Mouse (Mus musculus) forebrain, embryonic 13.5 days (tissue): ENCODE data around the gene Tmem120a. TPM values are rescaled to one million over a fixed set of nuclear protein-coding genes. Genes with fewer than 3 reads are reported as not detected.
A peak's percentile ranks its signal among the peaks of the same experiment; 100 is the strongest.

ENCODE experiments used
- ATAC-seq: fragments of 200-750 bp; cut with Nextera tagmentation; 2 replicates; pipeline ENCODE4 v1.8.0; 2017
- H3K27ac ChIP-seq: fragments of 300-500 bp; sonication (generic); 2 replicates; pipeline ENCODE4 v1.5.1; 2015; ENCODE audit warnings: inconsistent platforms, mild to moderate bottlenecking, moderate library complexity
- H3K27me3 ChIP-seq: fragments of 300-500 bp; sonication (generic); 2 replicates; pipeline ENCODE4 v1.6.1; 2015; ENCODE audit warnings: mild to moderate bottlenecking, inconsistent platforms
- H3K36me3 ChIP-seq: fragments of 300-500 bp; sonication (generic); 2 replicates; pipeline ENCODE4 v1.6.1; 2015; ENCODE audit warnings: mild to moderate bottlenecking, inconsistent platforms; ENCODE audit not compliant: poor library complexity, severe bottlenecking
- H3K4me1 ChIP-seq: fragments of 300-500 bp; sonication (generic); 2 replicates; pipeline ENCODE4 v1.6.1; 2015; ENCODE audit warnings: inconsistent platforms
- H3K4me2 ChIP-seq: fragments of 300-500 bp; sonication (generic); 2 replicates; pipeline ENCODE4 v1.6.1; 2015; ENCODE audit warnings: inconsistent platforms, mild to moderate bottlenecking, moderate library complexity
- H3K4me3 ChIP-seq: fragments of 300-500 bp; sonication (generic); 2 replicates; pipeline ENCODE4 v1.5.1; 2015; ENCODE audit warnings: mild to moderate bottlenecking, inconsistent platforms
- H3K9ac ChIP-seq: fragments of 300-500 bp; sonication (generic); 2 replicates; pipeline ENCODE4 v1.6.1; 2015; ENCODE audit warnings: mild to moderate bottlenecking, inconsistent platforms
- H3K9me3 ChIP-seq: fragments of 300-500 bp; sonication (generic); replicated peaks from 2 replicates; pipeline ENCODE4 v1.6.1; 2016; ENCODE audit warnings: inconsistent platforms
- WGBS: fragments of 180-500 bp; shearing (Covaris S2); methylation state at CpG from one replicate; pipeline ENCODE4 v1.1.7; 2015; 5-methylcytosine and 5-hydroxymethylcytosine counted together
- polyA plus RNA-seq: library from polyadenylated mRNA; unstranded; fragments of >200 nt; fragmentation: Nextera tagmentation; extraction: Ambion mirVana; gene quantifications from 2 replicates; pipeline ENCODE4 v1.2.1, GENCODE M21; 2015

Tmem120a gene
- 67.0 and 69.7 TPM in 2 replicates for polyA plus RNA-seq

DNA sequence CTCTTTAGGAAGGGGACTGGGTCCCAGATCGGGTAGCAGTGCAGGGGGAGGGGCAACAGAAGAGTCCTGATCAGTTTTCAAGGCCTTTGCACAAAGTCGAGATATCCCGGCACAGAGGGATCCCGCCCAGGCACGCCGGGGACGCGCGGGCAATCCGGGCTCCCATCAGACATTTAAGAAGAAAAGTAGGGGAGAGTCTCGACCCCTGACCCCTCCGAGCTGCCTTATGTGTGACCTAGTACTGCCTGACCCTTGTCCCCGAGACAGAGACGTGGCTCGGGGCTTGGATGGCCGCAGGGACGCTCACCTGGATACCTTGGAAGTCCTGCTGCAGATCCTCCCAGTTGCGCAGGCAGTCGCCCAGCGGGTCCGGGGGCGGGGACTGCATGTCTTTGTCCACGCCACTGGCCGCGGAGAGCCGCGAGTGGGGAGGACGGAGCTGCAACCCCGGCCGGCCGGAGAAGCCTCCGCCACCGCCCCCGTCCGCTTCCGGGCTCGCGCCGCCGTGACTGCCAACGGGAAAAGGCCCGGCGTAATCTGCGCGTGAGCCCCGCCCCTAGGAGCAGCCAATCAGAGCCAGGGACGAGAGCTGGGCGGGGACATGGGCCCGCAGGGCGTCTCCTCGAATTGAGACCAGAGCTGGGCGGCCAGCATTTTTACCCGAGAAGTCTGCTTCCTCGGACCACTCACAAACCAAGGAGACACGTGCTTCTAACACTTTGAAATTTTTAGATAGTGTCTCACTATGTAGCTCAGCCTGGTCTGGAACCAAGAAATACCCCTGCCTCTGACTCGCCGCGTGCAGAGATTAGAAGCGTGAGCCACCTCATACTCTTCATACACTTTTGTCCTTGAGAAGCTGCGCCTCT lies at the start of gene Tmem120a:
Tmem120a (minus strand) TSS at position 708 of the 869 bp plus-strand sequence.
- peak within 1 kb of the TSS; percentile 89 for H3K9ac ChIP-seq
- peaks cover 18% of the 10 kb centered on the region for H3K4me1 ChIP-seq
- ATAC-seq = peak; percentile 98
- WGBS = under 1% methylated on average over 55 of the region's 60 CpGs
- no peaks in the 10 kb centered on the region for H3K27me3 ChIP-seq
- H3K4me2 ChIP-seq = peak within 1 kb of the TSS; percentile 96
- peaks cover 24% of the 10 kb centered on the region for H3K36me3 ChIP-seq
- H3K4me3 ChIP-seq = peak within 1 kb of the TSS; percentile 86
- H3K9me3 ChIP-seq = peaks cover 9% of the 10 kb centered on the region; the same call in 1 of the 2 replicates
- 0 out of 2 replicates have a peak within 1 kb of the TSS, but pooled peaks have one; percentile 4 for H3K27ac ChIP-seq

DNA sequence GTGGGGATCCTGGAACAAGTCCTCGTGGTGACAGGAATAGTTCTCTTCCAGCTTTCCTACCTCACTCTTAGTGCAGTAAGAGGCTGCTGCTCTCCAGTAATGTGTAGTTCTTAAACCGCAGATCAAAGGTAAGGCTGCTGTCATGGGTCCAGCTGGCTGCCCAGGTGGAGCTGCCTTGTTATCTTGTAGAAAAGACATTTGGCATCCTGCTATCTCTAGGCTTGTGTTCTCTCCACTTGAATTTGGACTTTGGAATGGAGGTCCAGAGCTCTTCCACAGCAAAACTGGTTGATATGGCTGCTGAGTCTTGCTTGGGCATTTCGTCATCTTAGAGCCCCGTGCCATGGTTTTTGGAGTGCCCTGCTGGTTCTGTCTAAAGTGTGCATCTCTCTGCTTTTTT lies 38.7 kb upstream of the Tmem120a start:
- peaks cover 65% of the 10 kb centered on the region for H3K36me3 ChIP-seq
- H3K4me1 ChIP-seq = peaks cover 22% of the 10 kb centered on the region
- no peak overlapping the region for H3K27ac ChIP-seq
- H3K4me2 ChIP-seq = no peak overlapping the region
- H3K9me3 ChIP-seq = no peaks in the 10 kb centered on the region
- no peak overlapping the region for H3K4me3 ChIP-seq
- WGBS = 90% methylated on average over 4 of the region's 4 CpGs
- H3K9ac ChIP-seq = no peak overlapping the region
- no peak for ATAC-seq
- no peaks in the 10 kb centered on the region for H3K27me3 ChIP-seq

DNA sequence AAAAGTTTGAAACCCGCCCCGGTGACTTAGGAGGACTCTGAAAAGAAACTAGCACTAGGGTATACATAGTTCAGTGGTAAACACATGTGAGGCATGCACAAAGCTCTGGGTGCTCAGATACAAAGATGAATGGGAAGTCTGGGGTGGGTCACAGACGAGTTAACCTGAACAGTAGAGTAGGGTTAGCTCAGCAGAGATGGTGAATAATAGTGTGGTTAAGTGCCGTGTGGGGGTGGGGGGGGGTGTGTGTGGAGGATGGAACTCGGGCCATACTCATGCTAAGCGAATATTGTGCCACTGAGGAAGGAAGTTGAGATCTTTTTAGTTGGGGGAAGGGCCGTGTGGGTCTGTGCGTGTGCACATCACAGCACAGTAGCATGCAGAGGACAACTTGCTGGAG lies 36.1 kb upstream of the Tmem120a start:
- H3K27me3 ChIP-seq = 0 out of 2 replicates have a peak, but pooled peaks cover 5% of the 10 kb centered on the region
- peak overlapping the region; percentile 96 for H3K9ac ChIP-seq
- ATAC-seq = no peak
- 88% methylated on average over 8 of the region's 8 CpGs for WGBS
- H3K27ac ChIP-seq = no peak overlapping the region
- H3K36me3 ChIP-seq = peaks cover 39% of the 10 kb centered on the region
- no peaks in the 10 kb centered on the region for H3K9me3 ChIP-seq
- H3K4me2 ChIP-seq = peak overlapping the region; percentile 93; the same call in 1 of the 2 replicates
- H3K4me3 ChIP-seq = no peak overlapping the region
- H3K4me1 ChIP-seq = peaks cover 28% of the 10 kb centered on the region

DNA sequence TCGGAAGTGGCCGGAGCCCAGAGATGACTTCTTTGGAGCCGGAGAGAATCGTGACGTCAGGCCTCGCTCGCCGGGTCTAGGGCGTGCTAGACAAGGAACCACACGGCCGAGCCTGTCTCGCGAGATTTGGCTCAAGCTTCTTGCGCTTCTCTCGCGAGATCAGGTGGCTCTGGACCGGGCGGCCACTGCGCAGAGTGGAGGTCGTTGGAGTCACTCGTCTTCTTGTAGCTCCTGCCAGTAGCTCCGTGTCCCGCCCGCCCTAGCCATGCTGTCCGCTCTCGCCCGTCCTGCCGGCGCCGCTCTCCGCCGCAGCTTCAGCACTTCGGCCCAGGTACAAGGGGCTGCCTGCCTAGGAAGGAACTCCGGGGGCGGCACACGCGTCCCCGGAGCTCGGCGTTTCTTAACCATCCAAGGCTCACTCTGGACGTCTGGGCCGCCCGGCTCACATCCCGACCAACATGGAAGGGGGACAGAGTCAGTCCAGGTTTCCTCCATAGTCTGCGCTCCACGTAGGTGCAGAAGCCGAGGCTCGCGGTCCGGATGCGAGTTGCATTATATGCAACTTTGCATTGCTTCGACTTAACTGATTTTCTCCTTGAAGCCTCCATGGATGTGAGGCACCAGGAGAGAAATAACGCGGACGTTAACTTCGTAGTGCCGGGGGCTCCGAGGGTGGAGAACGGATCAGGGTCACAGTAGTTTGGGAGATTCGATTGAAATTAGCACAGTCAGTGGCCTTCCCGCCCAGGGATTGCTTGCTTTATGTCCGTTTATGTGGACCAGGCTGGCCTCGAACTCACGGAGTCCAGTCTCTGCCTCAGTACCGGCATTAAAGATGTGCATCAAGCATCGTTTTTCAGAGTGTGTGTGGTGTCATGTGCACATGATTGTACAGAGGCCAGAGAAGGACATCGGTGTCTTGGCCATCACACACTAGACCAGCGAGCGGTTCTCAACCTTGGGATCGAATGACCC lies 34.5 kb upstream of the Tmem120a start, which contains the start of gene Mdh2:
Mdh2 (plus strand) TSS at position 10 of the 975 bp plus-strand sequence.
- WGBS = 1% methylated on average over 69 of the region's 70 CpGs
- peak within 1 kb of the TSS; percentile 85 for H3K4me3 ChIP-seq
- peak within 1 kb of the TSS; percentile 96 for H3K9ac ChIP-seq
- no peaks in the 10 kb centered on the region for H3K9me3 ChIP-seq
- peak within 1 kb of the TSS; percentile 93 for H3K4me2 ChIP-seq
- ATAC-seq = peak; percentile 99
- H3K27me3 ChIP-seq = 0 out of 2 replicates have a peak, but pooled peaks cover 5% of the 10 kb centered on the region
- peaks cover 28% of the 10 kb centered on the region for H3K4me1 ChIP-seq
- peaks cover 23% of the 10 kb centered on the region for H3K36me3 ChIP-seq
- H3K27ac ChIP-seq = peak within 1 kb of the TSS; percentile 90

DNA sequence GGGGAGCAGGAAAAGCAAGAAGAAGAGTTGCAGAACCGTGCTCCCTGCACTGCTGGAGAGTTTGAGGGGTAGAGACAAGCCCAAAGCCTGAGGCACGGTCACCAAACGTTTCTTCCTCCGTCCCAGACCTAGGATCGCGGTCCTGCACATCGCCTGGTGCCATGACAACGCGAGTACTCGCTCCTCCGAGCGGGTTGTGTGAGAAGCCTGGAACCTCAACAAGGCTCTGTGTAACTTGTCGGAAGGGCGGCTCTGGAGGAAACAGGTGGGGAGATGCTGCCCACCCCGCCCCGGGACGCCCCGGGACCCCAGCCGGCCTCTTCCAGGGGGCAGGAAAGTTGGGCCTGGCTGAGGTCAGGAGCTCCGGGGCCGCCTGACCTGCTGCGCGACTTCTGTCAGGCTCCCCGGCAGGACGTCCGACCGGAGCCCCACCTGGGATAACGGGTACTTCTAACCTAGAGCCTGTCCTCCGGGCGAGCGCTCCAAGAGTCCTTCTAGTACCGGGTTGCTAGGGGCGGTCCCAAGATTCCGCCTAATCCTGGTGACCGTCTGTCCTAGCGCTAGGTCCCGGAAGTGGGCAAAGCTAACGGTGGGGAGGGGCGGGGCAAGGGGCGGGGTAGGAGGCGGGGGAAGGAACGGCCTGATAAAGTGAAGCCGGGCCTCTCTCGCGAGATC lies 33.7 kb upstream of the Tmem120a start, which contains the start of gene Styxl1:
Styxl1 (minus strand) TSS at position 590 of the 675 bp plus-strand sequence.
- 0% methylated on average over 45 of the region's 45 CpGs for WGBS
- Histone ChIP-seq H3K27ac (peak within 1 kb of the TSS; percentile 90), H3K4me2 (peak within 1 kb of the TSS; percentile 93), H3K9me3 (no peaks in the 10 kb centered on the region), H3K9ac (peak within 1 kb of the TSS; percentile 96), H3K27me3 (0 out of 2 replicates have a peak, but pooled peaks cover 5% of the 10 kb centered on the region), H3K4me1 (peaks cover 28% of the 10 kb centered on the region), H3K36me3 (peaks cover 15% of the 10 kb centered on the region), H3K4me3 (peak within 1 kb of the TSS; percentile 85)
- ATAC-seq = peak; percentile 93

DNA sequence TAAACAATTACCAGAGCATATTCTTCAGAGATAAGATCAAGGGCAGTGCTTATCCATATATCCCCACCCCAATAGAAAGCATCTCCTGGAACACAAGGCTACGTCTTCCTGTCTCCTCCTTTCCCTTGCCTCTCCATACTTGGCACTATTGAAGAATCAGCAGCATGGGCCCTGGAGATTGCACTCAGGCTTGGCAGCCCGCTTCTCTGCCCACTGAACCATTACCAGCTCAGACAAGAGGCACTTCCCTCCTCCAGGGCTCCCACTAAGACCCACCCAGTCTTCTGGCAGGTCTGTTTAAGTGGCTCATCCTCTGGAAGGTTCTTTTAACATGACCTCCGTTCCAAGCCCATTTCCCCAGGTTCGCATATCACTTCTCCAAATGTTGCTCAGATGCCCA lies 32.3 kb upstream of the Tmem120a start:
- Histone ChIP-seq H3K9ac (peak overlapping the region; percentile 12; the same call in 1 of the 2 replicates), H3K4me1 (peaks cover 28% of the 10 kb centered on the region), H3K27ac (no peak overlapping the region), H3K9me3 (no peaks in the 10 kb centered on the region), H3K36me3 (peaks cover 1% of the 10 kb centered on the region), H3K4me2 (no peak overlapping the region), H3K27me3 (0 out of 2 replicates have a peak, but pooled peaks cover 5% of the 10 kb centered on the region), H3K4me3 (no peak overlapping the region)
- WGBS = 84% methylated on average over 4 of the region's 4 CpGs
- no peak for ATAC-seq

DNA sequence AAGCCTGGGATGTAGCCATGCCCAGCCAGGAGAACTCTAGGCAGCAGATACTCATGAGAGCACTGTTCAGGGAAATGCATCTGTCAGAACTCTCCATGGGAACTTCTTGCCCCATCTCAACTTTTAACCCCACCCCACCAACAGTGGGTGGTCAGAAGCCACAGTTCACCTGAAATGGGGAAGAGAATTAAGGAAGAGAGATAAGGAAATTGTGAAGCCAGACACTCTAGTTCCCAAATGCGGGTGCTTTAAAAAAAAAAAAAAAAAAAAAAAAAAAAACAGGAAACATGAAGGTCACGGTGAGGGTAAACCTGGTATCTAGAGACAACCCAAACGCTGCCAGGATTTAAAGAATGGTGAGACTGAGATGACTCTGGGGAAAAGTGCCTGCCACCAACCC lies 28.3 kb upstream of the Tmem120a start:
- no peak for ATAC-seq
- WGBS = 74% methylated on average over 3 of the region's 3 CpGs
- no peak overlapping the region for H3K27ac ChIP-seq

GRCm38 (mm10) chr5:135764971-135765370 lies 20.7 kb upstream of the Tmem120a start:
- WGBS = 60% methylated on average over 3 of the region's 3 CpGs
- no peak overlapping the region for H3K9ac ChIP-seq

More for the DNA sequence above, 28.3 kb upstream of the Tmem120a start:
- Histone ChIP-seq H3K9ac (no peak overlapping the region), H3K27me3 (0 out of 2 replicates have a peak, but pooled peaks cover 5% of the 10 kb centered on the region), H3K4me3 (no peak overlapping the region), H3K4me2 (no peak overlapping the region), H3K36me3 (no peaks in the 10 kb centered on the region), H3K9me3 (no peaks in the 10 kb centered on the region), H3K4me1 (peaks cover 3% of the 10 kb centered on the region)

GRCm38 (mm10) chr5:135763526-135763925 lies 19.3 kb upstream of the Tmem120a start:
- Histone ChIP-seq H3K4me1 (no peaks in the 10 kb centered on the region), H3K27me3 (no peaks in the 10 kb centered on the region; the same call in 1 of the 2 replicates), H3K9ac (no peak overlapping the region), H3K4me2 (no peak overlapping the region), H3K36me3 (no peaks in the 10 kb centered on the region), H3K9me3 (no peaks in the 10 kb centered on the region), H3K4me3 (no peak overlapping the region), H3K27ac (no peak overlapping the region)
- ATAC-seq = 0 out of 2 replicates have a peak, but pooled peaks have one; percentile 24
- under 1% methylated on average over 7 of the region's 7 CpGs for WGBS

More at GRCm38 (mm10) chr5:135764971-135765370, 20.7 kb upstream of the Tmem120a start:
- H3K4me3 ChIP-seq = no peak overlapping the region
- H3K9me3 ChIP-seq = no peaks in the 10 kb centered on the region
- no peaks in the 10 kb centered on the region for H3K4me1 ChIP-seq
- H3K4me2 ChIP-seq = no peak overlapping the region
- no peak for ATAC-seq
- no peaks in the 10 kb centered on the region for H3K36me3 ChIP-seq
- H3K27me3 ChIP-seq = no peaks in the 10 kb centered on the region; the same call in 1 of the 2 replicates
- H3K27ac ChIP-seq = no peak overlapping the region

DNA sequence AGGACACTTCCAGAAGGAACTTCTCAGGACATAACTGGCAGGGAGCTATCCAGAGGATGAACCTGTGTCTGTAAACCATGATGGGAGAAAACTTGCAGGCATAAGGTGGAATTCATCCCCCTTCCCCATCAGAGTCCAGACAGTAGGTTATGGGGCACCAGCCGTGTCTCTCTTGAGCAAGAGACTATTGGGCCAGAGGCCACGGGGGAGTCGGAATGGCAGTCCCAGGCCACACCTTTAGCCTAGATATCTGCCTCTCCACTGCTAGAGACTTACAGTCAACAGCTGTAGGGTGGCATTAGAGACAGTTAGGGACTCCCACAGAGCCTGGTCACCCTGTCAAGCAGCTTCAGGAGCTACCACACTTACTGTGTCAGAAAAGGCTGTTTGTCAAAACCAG lies 17.6 kb upstream of the Tmem120a start:
- H3K9me3 ChIP-seq = no peaks in the 10 kb centered on the region

GRCm38 (mm10) chr5:135751595-135751994 lies 7.3 kb upstream of the Tmem120a start:
- no peaks in the 10 kb centered on the region for H3K36me3 ChIP-seq
- 84% methylated on average over 2 of the region's 2 CpGs for WGBS
- H3K9ac ChIP-seq = no peak overlapping the region
- no peak for ATAC-seq
- H3K4me3 ChIP-seq = no peak overlapping the region
- H3K27me3 ChIP-seq = no peaks in the 10 kb centered on the region
- no peaks in the 10 kb centered on the region for H3K4me1 ChIP-seq
- H3K9me3 ChIP-seq = peaks cover 9% of the 10 kb centered on the region; the same call in 1 of the 2 replicates
- no peak overlapping the region for H3K27ac ChIP-seq
- no peak overlapping the region for H3K4me2 ChIP-seq

More for the DNA sequence above, 17.6 kb upstream of the Tmem120a start:
- Histone ChIP-seq H3K9ac (no peak overlapping the region), H3K4me2 (no peak overlapping the region), H3K36me3 (no peaks in the 10 kb centered on the region), H3K4me1 (no peaks in the 10 kb centered on the region), H3K27ac (no peak overlapping the region), H3K4me3 (no peak overlapping the region), H3K27me3 (no peaks in the 10 kb centered on the region; the same call in 1 of the 2 replicates)
- no peak for ATAC-seq
- WGBS = 89% methylated on average over 3 of the region's 3 CpGs
